Mouse (Mus musculus) liver, embryonic 15.5 days (tissue): ENCODE results near the gene Stat5a. TPM values are rescaled to one million over a fixed set of nuclear protein-coding genes. Genes with fewer than 3 reads are reported as not detected.

ENCODE experiments used
- ATAC-seq: fragments of 200-750 bp; cut with Nextera tagmentation; 2 replicates; pipeline ENCODE4 v1.8.0; 2017; ENCODE audit warnings: moderate number of reproducible peaks, mild to moderate bottlenecking, moderate library complexity; ENCODE audit not compliant: insufficient read depth
- H3K27ac ChIP-seq: fragments of 300-500 bp; sonication (generic); replicated peaks from 2 replicates; pipeline ENCODE4 v1.5.1; 2015; ENCODE audit warnings: mild to moderate bottlenecking, inconsistent platforms
- H3K27me3 ChIP-seq: fragments of 300-500 bp; sonication (generic); 2 replicates; pipeline ENCODE4 v1.6.1; 2015; ENCODE audit warnings: mild to moderate bottlenecking, inconsistent platforms
- H3K36me3 ChIP-seq: fragments of 300-500 bp; sonication (generic); replicated peaks from 2 replicates; pipeline ENCODE4 v1.6.1; 2015; ENCODE audit warnings: moderate library complexity, mild to moderate bottlenecking, inconsistent platforms
- H3K4me1 ChIP-seq: fragments of 300-500 bp; sonication (generic); replicated peaks from 2 replicates; pipeline ENCODE4 v1.6.1; 2015; ENCODE audit warnings: inconsistent platforms
- H3K4me2 ChIP-seq: fragments of 300-500 bp; sonication (generic); 2 replicates; pipeline ENCODE4 v1.6.1; 2015; ENCODE audit warnings: moderate library complexity, mild to moderate bottlenecking, inconsistent platforms
- H3K4me3 ChIP-seq: fragments of 300-500 bp; sonication (generic); replicated peaks from 2 replicates; pipeline ENCODE4 v1.5.1; 2015; ENCODE audit warnings: mild to moderate bottlenecking, inconsistent platforms
- H3K9ac ChIP-seq: fragments of 300-500 bp; sonication (generic); 2 replicates; pipeline ENCODE4 v1.6.1; 2015; ENCODE audit warnings: moderate library complexity, mild to moderate bottlenecking, inconsistent platforms
- H3K9me3 ChIP-seq: fragments of 300-500 bp; sonication (generic); replicated peaks from 2 replicates; pipeline ENCODE4 v1.6.1; 2016; ENCODE audit warnings: inconsistent platforms
- WGBS: fragments of 180-500 bp; shearing (Covaris S2); methylation state at CpG from one replicate; pipeline ENCODE4 v1.1.7; 2015; ENCODE audit warnings: mixed read lengths; ENCODE audit not compliant: insufficient replicate concordance; 5-methylcytosine and 5-hydroxymethylcytosine counted together
- polyA plus RNA-seq: library from polyadenylated mRNA; unstranded; fragments of >200 nt; fragmentation: Nextera tagmentation; extraction: Ambion mirVana; gene quantifications from 2 replicates; pipeline ENCODE4 v1.2.1, GENCODE M21; 2015

The Stat5a gene
- polyA plus RNA-seq, 1 experiment from 2014 or later: 8.2 TPM

GRCm38 (mm10) chr11:100898441-100899199, 39.5 kb downstream of the Stat5a start:
- WGBS: 81% methylated on average over 16 of the region's 16 CpGs
- Histone ChIP-seq H3K4me2 (no peak overlapping the region), H3K9me3 (no peaks in the 10 kb centered on the region), H3K36me3 (peaks cover 86% of the 10 kb centered on the region), H3K27me3 (no peaks in the 10 kb centered on the region), H3K27ac (no peak overlapping the region), H3K4me1 (peaks cover 10% of the 10 kb centered on the region), H3K9ac (no peak overlapping the region), H3K4me3 (no peak overlapping the region)
- ATAC-seq: no peak

GRCm38 (mm10) chr11:100904580-100905351, 45.6 kb downstream of the Stat5a start:
- Histone ChIP-seq H3K27ac (no peak overlapping the region), H3K9me3 (no peaks in the 10 kb centered on the region), H3K4me1 (peaks cover 21% of the 10 kb centered on the region), H3K27me3 (no peaks in the 10 kb centered on the region), H3K4me2 (peak overlapping the region; percentile 5; the same call in 1 of the 2 replicates), H3K36me3 (peaks cover 88% of the 10 kb centered on the region), H3K9ac (no peak overlapping the region), H3K4me3 (no peak overlapping the region)
- no peak for ATAC-seq
- WGBS: 80% methylated on average over 17 of the region's 20 CpGs

GRCm38 (mm10) chr11:100905929-100906328, 46.8 kb downstream of the Stat5a start:
- peaks cover 89% of the 10 kb centered on the region for H3K36me3 ChIP-seq
- no peaks in the 10 kb centered on the region for H3K27me3 ChIP-seq
- H3K4me3 ChIP-seq: no peak overlapping the region
- WGBS: 28% methylated on average over 1 of the region's 1 CpGs
- peak overlapping the region; percentile 20; the same call in 1 of the 2 replicates for H3K27ac ChIP-seq
- H3K4me1 ChIP-seq: peaks cover 21% of the 10 kb centered on the region
- H3K4me2 ChIP-seq: no peak overlapping the region
- no peaks in the 10 kb centered on the region for H3K9me3 ChIP-seq
- ATAC-seq: no peak
- no peak overlapping the region for H3K9ac ChIP-seq

GRCm38 (mm10) chr11:100906885-100907284, 47.7 kb downstream of the Stat5a start:
- no peak; the same call in 1 of the 2 replicates for ATAC-seq
- Histone ChIP-seq H3K27ac (0 out of 2 replicates have a peak overlapping the region, but pooled peaks have one; percentile 20), H3K36me3 (peaks cover 82% of the 10 kb centered on the region)

GRCm38 (mm10) chr11:100908112-100908511, 49.0 kb downstream of the Stat5a start:
- H3K4me2 ChIP-seq: no peak overlapping the region
- H3K36me3 ChIP-seq: peaks cover 75% of the 10 kb centered on the region
- WGBS: 75% methylated on average over 2 of the region's 2 CpGs
- H3K9me3 ChIP-seq: no peaks in the 10 kb centered on the region
- no peak overlapping the region for H3K9ac ChIP-seq
- no peak for ATAC-seq
- no peak overlapping the region for H3K27ac ChIP-seq
- peaks cover 25% of the 10 kb centered on the region for H3K4me1 ChIP-seq
- no peaks in the 10 kb centered on the region for H3K27me3 ChIP-seq
- H3K4me3 ChIP-seq: no peak overlapping the region

More at GRCm38 (mm10) chr11:100906885-100907284, 47.7 kb downstream of the Stat5a start:
- H3K9ac ChIP-seq: no peak overlapping the region
- 48% methylated on average over 4 of the region's 4 CpGs for WGBS
- no peaks in the 10 kb centered on the region for H3K9me3 ChIP-seq
- H3K4me2 ChIP-seq: no peak overlapping the region
- H3K4me3 ChIP-seq: no peak overlapping the region
- H3K4me1 ChIP-seq: peaks cover 21% of the 10 kb centered on the region
- H3K27me3 ChIP-seq: no peaks in the 10 kb centered on the region

GRCm38 (mm10) chr11:100908567-100908966, 49.4 kb downstream of the Stat5a start:
- Histone ChIP-seq H3K9ac (no peak overlapping the region), H3K4me3 (no peak overlapping the region), H3K9me3 (no peaks in the 10 kb centered on the region), H3K36me3 (peaks cover 70% of the 10 kb centered on the region), H3K4me2 (no peak overlapping the region), H3K27me3 (no peaks in the 10 kb centered on the region), H3K27ac (no peak overlapping the region), H3K4me1 (peaks cover 28% of the 10 kb centered on the region)
- WGBS: 82% methylated on average over 9 of the region's 9 CpGs
- no peak for ATAC-seq

- Histone ChIP-seq H3K36me3 (peaks cover 47% of the 10 kb centered on the region), H3K9ac (no peak overlapping the region), H3K4me3 (no peak overlapping the region), H3K4me1 (peaks cover 18% of the 10 kb centered on the region), H3K27ac (no peak overlapping the region), H3K27me3 (no peaks in the 10 kb centered on the region), H3K4me2 (no peak overlapping the region), H3K9me3 (0 out of 2 replicates have a peak, but pooled peaks cover 4% of the 10 kb centered on the region)
- no peak for ATAC-seq
- WGBS: 85% methylated on average over 17 of the region's 17 CpGs
These were observed 53.4 kb downstream of the Stat5a start for GRCm38 (mm10) chr11:100912401-100913155.

GRCm38 (mm10) chr11:100914415-100914814, 55.3 kb downstream of the Stat5a start:
- Histone ChIP-seq H3K9me3 (0 out of 2 replicates have a peak, but pooled peaks cover 4% of the 10 kb centered on the region), H3K36me3 (peaks cover 39% of the 10 kb centered on the region)

GRCm38 (mm10) chr11:100915063-100915462, 55.9 kb downstream of the Stat5a start:
- Histone ChIP-seq H3K9me3 (0 out of 2 replicates have a peak, but pooled peaks cover 4% of the 10 kb centered on the region), H3K9ac (no peak overlapping the region), H3K4me1 (peaks cover 34% of the 10 kb centered on the region), H3K4me3 (no peak overlapping the region), H3K36me3 (peaks cover 33% of the 10 kb centered on the region), H3K4me2 (no peak overlapping the region), H3K27ac (no peak overlapping the region), H3K27me3 (no peaks in the 10 kb centered on the region)
- no peak for ATAC-seq
- WGBS: 76% methylated on average over 3 of the region's 3 CpGs

More at GRCm38 (mm10) chr11:100914415-100914814, 55.3 kb downstream of the Stat5a start:
- no peak overlapping the region for H3K27ac ChIP-seq
- no peak overlapping the region for H3K9ac ChIP-seq
- WGBS: 79% methylated on average over 5 of the region's 5 CpGs
- no peak for ATAC-seq
- H3K4me3 ChIP-seq: no peak overlapping the region
- no peaks in the 10 kb centered on the region for H3K27me3 ChIP-seq
- no peak overlapping the region for H3K4me2 ChIP-seq
- H3K4me1 ChIP-seq: peaks cover 28% of the 10 kb centered on the region

- peaks cover 22% of the 10 kb centered on the region for H3K36me3 ChIP-seq
- H3K4me3 ChIP-seq: no peak overlapping the region
- no peak overlapping the region for H3K9ac ChIP-seq
- 79% methylated on average over 4 of the region's 4 CpGs for WGBS
- H3K4me2 ChIP-seq: peak overlapping the region; percentile 29
- H3K27ac ChIP-seq: peak overlapping the region; percentile 58
- ATAC-seq: peak; percentile 74
- H3K27me3 ChIP-seq: no peaks in the 10 kb centered on the region
- H3K9me3 ChIP-seq: 0 out of 2 replicates have a peak, but pooled peaks cover 4% of the 10 kb centered on the region
- peaks cover 49% of the 10 kb centered on the region for H3K4me1 ChIP-seq
These were observed 57.4 kb downstream of the Stat5a start for GRCm38 (mm10) chr11:100916432-100916971.
